Mouse (Mus musculus) forebrain, embryonic 15.5 days (tissue): ENCODE measurements at regions not wholly inside any gene's neighbourhood (a gene's known extent, or its start where the extent isn't known, plus 50 kb on each side); places are given as distances from the start of the nearest gene placed in this dataset.
A peak's percentile ranks its signal among the peaks of the same experiment; 100 is the strongest.

Experiments
- ATAC-seq: fragments of 200-750 bp; cut with Nextera tagmentation; replicated peaks from 2 replicates; pipeline ENCODE4 v1.8.0; 2017; ENCODE audit warnings: mild to moderate bottlenecking, moderate TSS enrichment, moderate library complexity
- H3K27ac ChIP-seq: fragments of 300-500 bp; sonication (generic); replicated peaks from 2 replicates; pipeline ENCODE4 v1.5.1; 2015; ENCODE audit warnings: mild to moderate bottlenecking, inconsistent platforms
- H3K27me3 ChIP-seq: fragments of 300-500 bp; sonication (generic); 2 replicates; pipeline ENCODE4 v1.6.1; 2015; ENCODE audit warnings: inconsistent platforms
- H3K36me3 ChIP-seq: fragments of 300-500 bp; sonication (generic); 2 replicates; pipeline ENCODE4 v1.6.1; 2015; ENCODE audit warnings: mild to moderate bottlenecking, inconsistent platforms
- H3K4me1 ChIP-seq: fragments of 300-500 bp; sonication (generic); 2 replicates; pipeline ENCODE4 v1.6.1; 2015; ENCODE audit warnings: inconsistent platforms
- H3K4me2 ChIP-seq: fragments of 300-500 bp; sonication (generic); replicated peaks from 2 replicates; pipeline ENCODE4 v1.6.1; 2015; ENCODE audit warnings: mild to moderate bottlenecking, inconsistent platforms
- H3K4me3 ChIP-seq: fragments of 300-500 bp; sonication (generic); 2 replicates; pipeline ENCODE4 v1.5.1; 2015; ENCODE audit warnings: mild to moderate bottlenecking, inconsistent platforms
- H3K9ac ChIP-seq: fragments of 300-500 bp; sonication (generic); replicated peaks from 2 replicates; pipeline ENCODE4 v1.6.1; 2015; ENCODE audit warnings: mild to moderate bottlenecking, inconsistent platforms
- H3K9me3 ChIP-seq: fragments of 300-500 bp; sonication (generic); 2 replicates; pipeline ENCODE4 v1.6.1; 2016; ENCODE audit warnings: inconsistent platforms
- WGBS: fragments of 180-500 bp; shearing (Covaris S2); methylation state at CpG from one replicate; pipeline ENCODE4 v1.1.7; 2015; ENCODE audit warnings: mixed read lengths; 5-methylcytosine and 5-hydroxymethylcytosine counted together

DNA sequence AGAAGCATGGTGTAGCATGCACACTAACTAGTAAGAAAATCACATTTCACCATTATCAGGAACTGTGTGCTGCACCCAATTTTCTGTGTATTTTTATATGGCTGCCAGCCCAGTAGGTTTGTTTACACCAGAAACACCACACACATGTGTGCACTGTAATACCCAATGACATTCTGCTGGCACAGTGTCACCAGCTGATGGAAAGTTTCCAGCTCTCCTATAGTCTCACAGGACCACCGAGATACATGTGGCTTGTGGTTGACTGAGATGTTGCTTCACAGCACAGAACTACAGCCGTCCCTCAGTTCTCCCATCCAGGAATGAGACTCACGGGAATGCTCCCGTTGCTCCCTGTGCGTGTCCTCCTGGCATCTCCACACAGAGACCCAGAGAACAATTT lies 149.4 kb upstream of the Elac2 start:
- Histone ChIP-seq H3K9ac (no peak overlapping the region), H3K27ac (no peak overlapping the region), H3K4me3 (no peak overlapping the region), H3K36me3 (no peaks in the 10 kb centered on the region), H3K9me3 (no peaks in the 10 kb centered on the region), H3K4me1 (no peaks in the 10 kb centered on the region), H3K27me3 (no peaks in the 10 kb centered on the region), H3K4me2 (no peak overlapping the region)
- no peak for ATAC-seq
- 70% methylated on average over 5 of the region's 5 CpGs for WGBS

DNA sequence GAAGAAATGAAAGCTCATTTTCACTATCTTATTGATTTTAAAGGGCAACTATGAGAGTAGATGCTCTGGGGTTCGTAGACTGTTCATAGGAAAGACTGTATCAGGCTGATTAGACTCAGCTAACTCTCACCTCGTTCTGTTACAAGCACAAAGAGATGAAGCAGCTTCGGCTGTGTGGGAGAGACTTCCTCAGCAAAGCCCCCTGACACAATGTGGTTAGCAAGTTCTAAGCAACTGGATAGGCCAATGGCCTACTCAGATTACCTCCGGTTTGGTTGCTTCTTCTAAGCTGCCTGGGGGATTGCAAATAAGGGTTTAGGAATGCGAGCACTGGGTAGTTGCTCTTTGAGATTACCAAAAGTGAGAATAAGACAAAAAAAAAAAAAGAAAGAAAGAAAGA lies 146.4 kb upstream of the Elac2 start:
- WGBS, result 55% methylated on average over 5 of the region's 5 CpGs
- ATAC-seq, result no peak
- no peak overlapping the region for H3K4me2 ChIP-seq
- no peaks in the 10 kb centered on the region for H3K4me1 ChIP-seq
- H3K27ac ChIP-seq, result no peak overlapping the region
- no peaks in the 10 kb centered on the region for H3K9me3 ChIP-seq
- H3K27me3 ChIP-seq, result no peaks in the 10 kb centered on the region
- H3K36me3 ChIP-seq, result no peaks in the 10 kb centered on the region
- H3K9ac ChIP-seq, result no peak overlapping the region
- no peak overlapping the region for H3K4me3 ChIP-seq

DNA sequence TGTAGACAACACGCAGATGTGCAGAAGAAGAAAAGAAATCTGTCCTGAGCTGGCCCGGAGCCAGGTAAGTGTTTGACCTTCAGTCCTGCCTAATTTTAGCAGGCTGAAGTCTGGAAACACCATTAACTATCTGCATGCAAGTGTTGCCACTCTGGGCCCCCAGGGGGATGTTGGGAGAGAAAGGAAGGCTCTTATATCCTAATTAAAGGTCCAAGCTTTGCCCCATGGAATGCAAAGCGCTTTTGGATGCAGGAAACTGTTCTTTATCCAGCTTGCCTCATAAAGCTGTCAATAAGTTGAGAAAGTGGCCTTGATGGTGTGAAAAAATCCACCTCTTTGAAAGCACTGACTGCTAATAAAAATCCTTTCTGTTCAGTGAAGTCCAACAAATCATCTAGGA lies 145.1 kb upstream of the Elac2 start:
- H3K4me3 ChIP-seq, result no peak overlapping the region
- 42% methylated on average over 3 of the region's 3 CpGs for WGBS

DNA sequence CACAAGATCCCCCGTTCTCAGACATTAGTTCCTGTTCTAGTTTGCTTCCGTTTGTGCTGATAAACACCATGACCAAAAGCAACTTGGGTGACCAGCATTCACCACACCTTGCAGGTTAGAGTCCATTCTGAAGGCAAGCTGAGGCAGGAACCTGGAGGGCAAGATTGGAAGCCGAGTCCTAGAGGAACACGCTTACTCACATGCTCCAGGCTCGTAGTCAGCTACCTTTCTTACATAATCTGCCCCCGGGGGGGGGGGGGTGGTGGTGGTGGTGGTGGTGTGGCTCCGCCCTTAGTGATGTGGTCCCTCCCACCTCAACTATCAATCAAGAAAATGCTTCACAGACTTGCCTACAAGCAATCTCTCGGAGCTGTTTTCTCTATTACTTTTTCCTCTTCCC lies 142.1 kb upstream of the Elac2 start:
- H3K9ac ChIP-seq, result no peak overlapping the region
- no peak overlapping the region for H3K4me2 ChIP-seq
- H3K4me3 ChIP-seq, result no peak overlapping the region
- no peaks in the 10 kb centered on the region for H3K4me1 ChIP-seq
- H3K9me3 ChIP-seq, result no peaks in the 10 kb centered on the region
- 82% methylated on average over 8 of the region's 8 CpGs for WGBS
- ATAC-seq, result no peak
- H3K36me3 ChIP-seq, result no peaks in the 10 kb centered on the region
- no peaks in the 10 kb centered on the region for H3K27me3 ChIP-seq
- H3K27ac ChIP-seq, result no peak overlapping the region

More for the DNA sequence above, 145.1 kb upstream of the Elac2 start:
- no peak overlapping the region for H3K9ac ChIP-seq
- ATAC-seq, result no peak
- no peak overlapping the region for H3K4me2 ChIP-seq
- H3K27ac ChIP-seq, result no peak overlapping the region
- H3K27me3 ChIP-seq, result no peaks in the 10 kb centered on the region
- no peaks in the 10 kb centered on the region for H3K9me3 ChIP-seq
- H3K4me1 ChIP-seq, result no peaks in the 10 kb centered on the region
- H3K36me3 ChIP-seq, result no peaks in the 10 kb centered on the region

DNA sequence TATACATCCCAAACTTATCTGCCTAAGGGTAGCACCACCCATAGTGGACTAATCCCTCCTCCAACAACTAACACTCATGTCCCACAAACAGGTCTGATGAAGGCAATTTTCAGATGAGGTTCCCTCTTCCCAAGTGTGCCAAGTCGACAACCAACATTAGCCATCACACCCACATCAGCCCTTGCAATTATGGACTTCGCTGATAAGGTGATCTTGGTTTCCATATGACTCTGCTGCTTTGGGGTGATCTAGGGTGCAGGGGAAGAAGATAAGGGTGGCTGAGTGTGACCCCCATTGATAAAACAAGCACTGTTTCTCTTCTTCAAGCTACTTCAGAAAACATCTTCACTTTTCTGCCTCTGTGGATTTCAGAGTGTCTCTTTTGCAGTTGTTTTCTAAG lies 137.7 kb upstream of the Elac2 start:
- H3K9ac ChIP-seq, result no peak overlapping the region
- H3K27ac ChIP-seq, result no peak overlapping the region
- H3K9me3 ChIP-seq, result no peaks in the 10 kb centered on the region
- no peak overlapping the region for H3K4me3 ChIP-seq
- no peak overlapping the region for H3K4me2 ChIP-seq
- no peak for ATAC-seq
- H3K27me3 ChIP-seq, result no peaks in the 10 kb centered on the region
- no peaks in the 10 kb centered on the region for H3K36me3 ChIP-seq
- no peaks in the 10 kb centered on the region for H3K4me1 ChIP-seq
- 93% methylated on average over 2 of the region's 2 CpGs for WGBS

DNA sequence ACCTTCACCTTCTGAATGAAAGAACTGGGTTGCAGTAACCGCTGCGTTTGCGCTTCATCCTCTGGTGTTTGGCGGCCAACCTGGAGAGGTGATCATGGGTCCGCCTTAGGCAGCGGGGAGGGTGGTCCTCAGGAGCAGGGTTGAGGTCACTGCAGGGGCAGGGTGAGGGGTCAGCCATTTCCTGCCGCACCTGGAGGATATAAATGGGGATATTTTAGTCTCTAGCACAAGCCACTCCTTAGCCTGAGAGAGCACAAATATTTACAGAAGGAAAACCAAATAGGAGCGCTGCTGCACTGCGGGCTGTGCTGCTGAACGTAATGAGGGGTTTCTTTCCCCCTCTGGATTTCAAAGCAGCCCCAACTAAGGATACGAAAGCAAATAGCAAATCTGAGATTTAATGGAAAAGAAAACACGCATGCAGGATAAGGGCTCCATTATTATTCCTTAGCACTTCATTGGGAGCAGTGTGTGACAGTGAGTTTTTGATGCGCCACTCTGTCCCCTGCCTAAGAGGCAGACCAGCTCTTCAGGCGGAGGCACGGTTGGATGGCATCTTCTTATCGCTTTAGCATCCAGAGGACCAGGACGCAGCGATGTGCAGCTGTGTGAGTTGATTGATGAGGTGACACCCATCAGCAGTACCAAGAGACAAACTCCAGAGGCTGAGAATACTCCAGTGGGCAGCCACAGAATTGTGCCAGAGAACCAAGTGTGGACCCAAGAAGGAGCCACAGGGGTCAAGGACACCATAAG lies 135.9 kb upstream of the Elac2 start:
- ATAC-seq, result no peak

DNA sequence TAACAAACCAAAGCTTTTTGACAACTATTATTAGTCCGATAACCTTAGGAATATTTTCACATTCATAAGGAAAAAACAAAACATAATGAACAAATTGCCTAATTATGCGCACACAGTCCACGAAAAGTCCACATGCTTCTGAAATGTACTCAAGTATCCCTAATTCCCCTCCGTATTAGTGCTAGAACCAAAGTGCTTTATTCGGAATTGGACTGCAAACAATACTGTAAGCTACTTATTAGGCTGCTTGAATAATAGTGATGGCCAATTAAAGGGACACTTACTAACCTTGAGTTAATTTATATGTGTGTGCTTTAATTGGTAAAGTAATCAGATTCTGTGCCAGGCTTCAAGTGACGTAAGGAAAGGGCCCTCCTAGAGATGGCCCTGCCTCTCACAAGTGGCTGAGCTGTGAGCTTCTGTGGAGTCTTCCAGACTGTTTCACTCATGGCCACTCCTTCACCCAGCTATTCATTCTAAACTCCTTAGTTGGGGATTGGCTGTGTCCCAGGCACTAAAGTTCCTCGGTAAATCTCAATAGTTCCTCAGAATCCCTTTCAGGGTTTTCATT lies 132.2 kb upstream of the Elac2 start:
- Histone ChIP-seq H3K9ac (no peak overlapping the region), H3K4me3 (no peak overlapping the region)

More for the DNA sequence above, 135.9 kb upstream of the Elac2 start:
- H3K27me3 ChIP-seq, result no peaks in the 10 kb centered on the region
- no peak overlapping the region for H3K27ac ChIP-seq
- H3K9ac ChIP-seq, result no peak overlapping the region
- WGBS, result 86% methylated on average over 18 of the region's 18 CpGs
- H3K4me2 ChIP-seq, result no peak overlapping the region
- H3K4me3 ChIP-seq, result no peak overlapping the region
- no peaks in the 10 kb centered on the region for H3K4me1 ChIP-seq
- no peaks in the 10 kb centered on the region for H3K36me3 ChIP-seq
- no peaks in the 10 kb centered on the region for H3K9me3 ChIP-seq

DNA sequence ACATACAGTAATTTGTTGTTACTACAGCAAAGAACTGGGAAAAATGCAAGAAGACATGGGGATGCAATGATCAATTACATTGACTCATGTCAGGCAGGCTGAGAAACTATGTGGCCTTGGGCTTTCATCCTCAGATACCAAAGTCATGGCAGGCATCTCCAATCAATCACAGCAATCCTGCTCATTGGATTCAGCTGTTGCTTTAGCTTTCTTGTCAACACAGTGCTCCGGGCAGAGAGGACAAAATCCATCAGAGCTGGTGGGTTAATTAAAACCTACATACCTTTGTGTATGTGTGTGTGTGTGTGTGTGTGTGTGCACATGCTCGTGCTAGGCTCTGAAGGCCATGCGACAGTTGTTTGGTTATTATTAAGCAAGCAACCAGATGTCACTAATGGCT lies 119.2 kb upstream of the Elac2 start:
- WGBS, result 82% methylated on average over 3 of the region's 3 CpGs

More for the DNA sequence above, 132.2 kb upstream of the Elac2 start:
- Histone ChIP-seq H3K27ac (no peak overlapping the region), H3K27me3 (no peaks in the 10 kb centered on the region), H3K36me3 (no peaks in the 10 kb centered on the region), H3K4me1 (no peaks in the 10 kb centered on the region), H3K9me3 (no peaks in the 10 kb centered on the region), H3K4me2 (no peak overlapping the region)
- 21% methylated on average over 7 of the region's 7 CpGs for WGBS
- peak; percentile 64; the same call in 1 of the 2 replicates for ATAC-seq

GRCm38 (mm10) chr11:64880674-64881073 lies 98.2 kb upstream of the Elac2 start:
- Histone ChIP-seq H3K27me3 (no peaks in the 10 kb centered on the region), H3K4me2 (no peak overlapping the region), H3K9me3 (no peaks in the 10 kb centered on the region), H3K4me1 (no peaks in the 10 kb centered on the region), H3K36me3 (no peaks in the 10 kb centered on the region), H3K9ac (no peak overlapping the region), H3K4me3 (no peak overlapping the region), H3K27ac (no peak overlapping the region)
- no peak for ATAC-seq
- WGBS, result 60% methylated on average over 8 of the region's 8 CpGs

More for the DNA sequence above, 119.2 kb upstream of the Elac2 start:
- Histone ChIP-seq H3K9ac (no peak overlapping the region), H3K4me2 (no peak overlapping the region), H3K27me3 (no peaks in the 10 kb centered on the region), H3K27ac (no peak overlapping the region), H3K9me3 (no peaks in the 10 kb centered on the region), H3K4me3 (no peak overlapping the region), H3K36me3 (no peaks in the 10 kb centered on the region), H3K4me1 (no peaks in the 10 kb centered on the region)
- ATAC-seq, result no peak

- H3K27ac ChIP-seq, result no peak overlapping the region
- no peak overlapping the region for H3K4me3 ChIP-seq
- no peak overlapping the region for H3K9ac ChIP-seq
- no peak for ATAC-seq
- H3K9me3 ChIP-seq, result no peaks in the 10 kb centered on the region
- H3K36me3 ChIP-seq, result no peaks in the 10 kb centered on the region
- no peak overlapping the region for H3K4me2 ChIP-seq
- H3K27me3 ChIP-seq, result peaks cover 4% of the 10 kb centered on the region; the same call in 1 of the 2 replicates
- no peaks in the 10 kb centered on the region; the same call in 1 of the 2 replicates for H3K4me1 ChIP-seq
- 54% methylated on average over 2 of the region's 2 CpGs for WGBS
Measured at GRCm38 (mm10) chr11:64884518-64884917, 94.3 kb upstream of the Elac2 start.

GRCm38 (mm10) chr11:64889335-64890020 lies 89.4 kb upstream of the Elac2 start:
- ATAC-seq, result no peak
- H3K9me3 ChIP-seq, result no peaks in the 10 kb centered on the region
- peaks cover 10% of the 10 kb centered on the region; the same call in 1 of the 2 replicates for H3K27me3 ChIP-seq
- no peak overlapping the region for H3K4me3 ChIP-seq
- H3K4me1 ChIP-seq, result no peaks in the 10 kb centered on the region; the same call in 1 of the 2 replicates
- H3K27ac ChIP-seq, result no peak overlapping the region
- 72% methylated on average over 11 of the region's 11 CpGs for WGBS
- H3K9ac ChIP-seq, result no peak overlapping the region
- no peaks in the 10 kb centered on the region for H3K36me3 ChIP-seq
- H3K4me2 ChIP-seq, result no peak overlapping the region

- Histone ChIP-seq H3K9ac (no peak overlapping the region), H3K36me3 (no peaks in the 10 kb centered on the region), H3K4me3 (no peak overlapping the region), H3K4me1 (peaks cover under 1% of the 10 kb centered on the region), H3K27ac (no peak overlapping the region), H3K4me2 (no peak overlapping the region), H3K27me3 (peaks cover 10% of the 10 kb centered on the region; the same call in 1 of the 2 replicates), H3K9me3 (no peaks in the 10 kb centered on the region)
- ATAC-seq, result no peak
- 38% methylated on average over 3 of the region's 3 CpGs for WGBS
Measured at GRCm38 (mm10) chr11:64890776-64891175, 88.1 kb upstream of the Elac2 start.
